Mouse (Mus musculus) limb, embryonic 12.5 days (tissue): ENCODE results near the gene Znrf2. TPM values are rescaled to one million over a fixed set of nuclear protein-coding genes. Genes with fewer than 3 reads are reported as not detected.

ENCODE experiments used
- ATAC-seq: fragments of 200-750 bp; cut with Nextera tagmentation; 2 replicates; pipeline ENCODE4 v1.8.0; 2017; ENCODE audit warnings: low read depth, moderate TSS enrichment; ENCODE audit not compliant: insufficient number of reproducible peaks, insufficient read depth, low FRiP score, low TSS enrichment
- H3K27ac ChIP-seq: fragments of 300-500 bp; sonication (generic); 2 replicates; pipeline ENCODE4 v1.5.1; 2016; ENCODE audit warnings: mild to moderate bottlenecking, moderate library complexity
- H3K27me3 ChIP-seq: fragments of 300-500 bp; sonication (generic); 2 replicates; pipeline ENCODE4 v1.6.1; 2016; ENCODE audit warnings: mild to moderate bottlenecking, moderate library complexity
- H3K36me3 ChIP-seq: fragments of 300-500 bp; sonication (generic); 2 replicates; pipeline ENCODE4 v1.6.1; 2016; ENCODE audit warnings: mild to moderate bottlenecking, moderate library complexity
- H3K4me1 ChIP-seq: fragments of 300-500 bp; sonication (generic); replicated peaks from 2 replicates; pipeline ENCODE4 v1.6.1; 2016
- H3K4me2 ChIP-seq: fragments of 300-500 bp; sonication (generic); 2 replicates; pipeline ENCODE4 v1.6.1; 2016; ENCODE audit warnings: mild to moderate bottlenecking, moderate library complexity
- H3K4me3 ChIP-seq: fragments of 300-500 bp; sonication (generic); replicated peaks from 2 replicates; pipeline ENCODE4 v1.5.1; 2016; ENCODE audit warnings: mild to moderate bottlenecking
- H3K9ac ChIP-seq: fragments of 300-500 bp; sonication (generic); replicated peaks from 2 replicates; pipeline ENCODE4 v1.6.1; 2016; ENCODE audit warnings: mild to moderate bottlenecking, moderate library complexity
- H3K9me3 ChIP-seq: fragments of 300-500 bp; sonication (generic); 2 replicates; pipeline ENCODE4 v1.6.1; 2016; ENCODE audit warnings: mild to moderate bottlenecking, moderate library complexity
- WGBS: fragments of 180-500 bp; shearing (Covaris S2); methylation state at CpG from one replicate; pipeline ENCODE4 v1.1.7; 2016; 5-methylcytosine and 5-hydroxymethylcytosine counted together
- polyA plus RNA-seq: library from polyadenylated mRNA; unstranded; fragments of >200 nt; fragmentation: Nextera tagmentation; extraction: Ambion mirVana; gene quantifications from 2 replicates; pipeline ENCODE4 v1.2.1, GENCODE M21; 2016

Gene Znrf2
- polyA plus RNA-seq, 1 experiment from 2014 or later = 3.9 TPM

DNA sequence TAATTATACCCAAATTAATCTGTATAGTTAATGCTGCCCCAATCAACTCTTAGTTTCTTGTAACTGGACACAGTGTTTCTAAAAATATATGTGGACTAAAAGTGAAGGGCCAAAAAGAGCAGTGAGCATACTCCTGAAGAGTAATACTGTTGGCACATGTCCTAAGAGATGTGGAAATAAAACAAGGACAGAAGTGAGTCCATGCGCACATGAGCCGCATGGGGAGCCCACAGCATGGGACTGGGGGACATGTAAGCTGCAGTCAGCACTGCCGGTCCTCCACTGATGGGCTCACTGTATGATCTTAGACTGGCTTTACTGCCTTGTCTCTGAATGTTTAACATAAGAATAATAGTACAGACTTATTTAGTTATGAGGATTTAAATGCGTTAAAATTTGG is 63.4 kb downstream of the Znrf2 start:
- H3K9me3 ChIP-seq = no peaks in the 10 kb centered on the region
- no peaks in the 10 kb centered on the region for H3K4me1 ChIP-seq
- H3K9ac ChIP-seq = no peak overlapping the region
- H3K27ac ChIP-seq = no peak overlapping the region
- no peaks in the 10 kb centered on the region for H3K27me3 ChIP-seq
- ATAC-seq = no peak
- 96% methylated on average over 4 of the region's 4 CpGs for WGBS
- 0 out of 2 replicates have a peak, but pooled peaks cover 7% of the 10 kb centered on the region for H3K36me3 ChIP-seq
- no peak overlapping the region for H3K4me3 ChIP-seq
- no peak overlapping the region for H3K4me2 ChIP-seq

DNA sequence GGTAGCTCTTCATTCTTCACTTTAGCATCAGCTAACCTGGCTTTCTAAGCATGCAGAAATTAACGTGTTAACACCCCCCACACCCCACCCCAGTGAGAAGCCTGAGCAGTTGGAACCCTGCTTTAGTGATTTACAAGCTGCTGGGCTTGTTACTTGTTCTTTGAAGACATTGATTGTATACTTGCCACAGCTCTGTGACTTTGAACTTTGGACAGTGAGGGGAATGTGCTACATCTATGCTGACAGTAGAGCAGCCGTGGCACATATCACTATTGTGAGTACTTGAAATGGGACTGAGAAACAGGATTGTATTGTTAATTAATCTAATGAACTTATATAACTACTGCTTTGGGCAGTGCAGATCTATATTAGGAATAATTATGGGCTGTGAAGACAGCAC is 66.7 kb downstream of the Znrf2 start:
- H3K4me3 ChIP-seq = no peak overlapping the region
- H3K27me3 ChIP-seq = no peaks in the 10 kb centered on the region
- H3K4me2 ChIP-seq = no peak overlapping the region
- H3K4me1 ChIP-seq = peaks cover 7% of the 10 kb centered on the region; the same call in 1 of the 2 replicates
- 53% methylated on average over 2 of the region's 2 CpGs for WGBS
- no peak overlapping the region for H3K27ac ChIP-seq
- H3K36me3 ChIP-seq = 0 out of 2 replicates have a peak, but pooled peaks cover 7% of the 10 kb centered on the region
- H3K9me3 ChIP-seq = no peaks in the 10 kb centered on the region
- no peak for ATAC-seq
- H3K9ac ChIP-seq = no peak overlapping the region

GRCm38 (mm10) chr6:54886195-54886594 is 69.5 kb downstream of the Znrf2 start:
- H3K4me1 ChIP-seq = peaks cover 7% of the 10 kb centered on the region; the same call in 1 of the 2 replicates
- H3K9ac ChIP-seq = no peak overlapping the region
- 61% methylated on average over 7 of the region's 7 CpGs for WGBS
- no peak for ATAC-seq
- H3K27ac ChIP-seq = no peak overlapping the region
- H3K36me3 ChIP-seq = 0 out of 2 replicates have a peak, but pooled peaks cover 2% of the 10 kb centered on the region
- H3K9me3 ChIP-seq = no peaks in the 10 kb centered on the region
- H3K4me2 ChIP-seq = no peak overlapping the region
- no peak overlapping the region for H3K4me3 ChIP-seq
- H3K27me3 ChIP-seq = no peaks in the 10 kb centered on the region

- WGBS = 91% methylated on average over 9 of the region's 9 CpGs
- Histone ChIP-seq H3K9me3 (no peaks in the 10 kb centered on the region), H3K9ac (no peak overlapping the region), H3K4me3 (no peak overlapping the region), H3K4me2 (no peak overlapping the region), H3K27ac (no peak overlapping the region), H3K4me1 (peaks cover 7% of the 10 kb centered on the region; the same call in 1 of the 2 replicates), H3K36me3 (0 out of 2 replicates have a peak, but pooled peaks cover 2% of the 10 kb centered on the region), H3K27me3 (no peaks in the 10 kb centered on the region)
- no peak for ATAC-seq
Measured at GRCm38 (mm10) chr6:54890221-54890620, 73.5 kb downstream of the Znrf2 start.

- no peak for ATAC-seq
- Histone ChIP-seq H3K27ac (no peak overlapping the region), H3K4me2 (no peak overlapping the region), H3K4me1 (peaks cover 6% of the 10 kb centered on the region; the same call in 1 of the 2 replicates), H3K27me3 (no peaks in the 10 kb centered on the region), H3K4me3 (no peak overlapping the region), H3K36me3 (0 out of 2 replicates have a peak, but pooled peaks cover 2% of the 10 kb centered on the region), H3K9ac (no peak overlapping the region), H3K9me3 (no peaks in the 10 kb centered on the region)
- WGBS = 84% methylated on average over 3 of the region's 3 CpGs
Measured at GRCm38 (mm10) chr6:54891384-54891783, 74.7 kb downstream of the Znrf2 start.

DNA sequence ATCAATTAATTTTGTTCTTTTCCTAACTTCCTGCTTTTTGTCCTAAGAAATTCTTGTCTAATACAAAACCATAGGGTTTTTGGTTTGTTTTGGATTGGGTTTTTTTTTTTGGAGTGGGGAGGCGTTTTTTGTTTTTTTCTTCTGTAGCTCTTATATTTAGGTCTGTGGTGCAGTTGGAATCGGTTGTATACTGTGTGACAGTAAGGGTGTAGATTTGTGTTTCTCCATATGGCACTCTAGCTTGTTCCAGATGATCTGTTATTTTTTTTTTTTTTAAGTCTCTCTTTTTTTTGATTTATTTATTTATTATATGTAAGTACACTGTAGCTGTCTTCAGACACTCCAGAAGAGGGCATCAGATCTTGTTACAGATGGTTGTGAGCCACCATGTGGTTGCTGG is 83.5 kb downstream of the Znrf2 start:
- no peak overlapping the region for H3K9ac ChIP-seq
- 94% methylated on average over 2 of the region's 2 CpGs for WGBS
- no peak overlapping the region for H3K4me2 ChIP-seq
- no peaks in the 10 kb centered on the region for H3K27me3 ChIP-seq
- no peak overlapping the region for H3K4me3 ChIP-seq
- no peaks in the 10 kb centered on the region for H3K4me1 ChIP-seq
- no peaks in the 10 kb centered on the region for H3K36me3 ChIP-seq
- no peak for ATAC-seq
- H3K27ac ChIP-seq = no peak overlapping the region
- no peaks in the 10 kb centered on the region for H3K9me3 ChIP-seq

DNA sequence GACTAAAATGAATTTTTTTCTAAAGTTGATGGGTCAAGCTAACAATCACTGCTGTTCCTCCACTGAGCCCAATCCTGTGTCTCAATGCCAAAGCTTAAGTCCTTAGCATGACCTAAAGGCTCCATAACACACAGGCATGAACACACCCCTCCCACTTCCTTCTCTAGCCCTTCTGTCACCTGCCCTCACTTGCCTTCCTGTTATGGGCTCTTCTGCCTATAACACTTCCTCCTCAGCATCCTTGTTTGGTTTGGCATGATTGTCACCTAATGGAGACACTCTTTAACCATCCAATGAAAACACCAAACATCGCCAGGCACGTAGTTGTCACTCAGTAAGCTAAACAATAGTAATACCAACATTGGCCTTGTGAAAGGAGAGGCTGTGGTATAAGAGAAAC is 85.8 kb downstream of the Znrf2 start:
- 92% methylated on average over 2 of the region's 2 CpGs for WGBS
- no peak for ATAC-seq

DNA sequence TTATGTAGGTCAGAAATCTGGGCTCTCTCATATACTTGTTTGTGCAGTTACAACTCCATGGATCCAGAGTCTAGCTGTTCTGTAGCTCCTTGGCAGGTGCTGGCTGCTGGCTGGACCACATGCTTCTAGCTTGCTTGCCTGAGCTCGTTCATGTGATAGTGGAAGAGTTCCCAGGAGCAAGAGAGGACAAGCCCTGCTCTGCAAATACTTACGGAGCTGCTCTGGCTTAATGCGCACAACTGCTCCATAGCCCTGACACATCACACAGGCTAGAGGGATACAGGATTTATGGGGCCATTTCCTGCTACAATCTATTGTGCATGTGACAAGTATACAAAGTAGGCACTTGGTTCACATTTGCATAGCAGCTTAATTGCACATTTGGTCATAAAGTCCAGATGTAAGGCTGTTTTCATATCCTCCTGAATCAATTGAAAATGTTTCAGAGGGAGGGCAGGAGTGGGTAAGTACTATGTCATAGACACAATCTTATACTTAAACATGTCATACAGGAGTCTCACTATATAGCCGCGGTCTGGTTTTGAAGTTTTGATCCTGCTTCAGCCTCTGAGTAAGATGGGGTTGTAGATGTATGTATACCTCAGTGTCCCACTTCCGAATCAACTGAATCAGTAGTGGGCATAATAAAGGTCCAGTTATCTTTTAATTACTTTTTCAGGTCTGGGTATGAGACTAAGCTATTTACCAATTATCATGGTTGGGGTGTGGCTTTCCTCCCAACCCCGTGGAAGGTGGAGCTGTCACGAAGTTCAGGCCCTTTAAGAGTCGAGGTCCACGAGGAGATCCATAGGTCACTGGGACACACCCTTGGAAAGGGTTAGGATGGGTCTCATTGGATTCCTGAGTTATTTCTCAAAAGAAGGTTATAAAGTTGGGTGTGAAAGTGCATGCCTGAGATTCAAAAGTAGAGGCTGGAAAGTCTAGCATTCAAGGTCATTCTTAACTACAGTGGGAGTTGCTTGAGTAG is 89.6 kb downstream of the Znrf2 start:
- 81% methylated on average over 10 of the region's 10 CpGs for WGBS
- Histone ChIP-seq H3K27ac (no peak overlapping the region), H3K4me3 (no peak overlapping the region), H3K4me2 (no peak overlapping the region), H3K27me3 (no peaks in the 10 kb centered on the region), H3K4me1 (no peaks in the 10 kb centered on the region), H3K9ac (no peak overlapping the region), H3K36me3 (no peaks in the 10 kb centered on the region), H3K9me3 (no peaks in the 10 kb centered on the region)
- no peak for ATAC-seq

More for the DNA sequence above, 85.8 kb downstream of the Znrf2 start:
- no peak overlapping the region for H3K4me3 ChIP-seq
- no peaks in the 10 kb centered on the region for H3K4me1 ChIP-seq
- H3K27ac ChIP-seq = no peak overlapping the region
- H3K9ac ChIP-seq = no peak overlapping the region
- H3K36me3 ChIP-seq = no peaks in the 10 kb centered on the region
- no peaks in the 10 kb centered on the region for H3K9me3 ChIP-seq
- H3K27me3 ChIP-seq = no peaks in the 10 kb centered on the region
- H3K4me2 ChIP-seq = no peak overlapping the region

DNA sequence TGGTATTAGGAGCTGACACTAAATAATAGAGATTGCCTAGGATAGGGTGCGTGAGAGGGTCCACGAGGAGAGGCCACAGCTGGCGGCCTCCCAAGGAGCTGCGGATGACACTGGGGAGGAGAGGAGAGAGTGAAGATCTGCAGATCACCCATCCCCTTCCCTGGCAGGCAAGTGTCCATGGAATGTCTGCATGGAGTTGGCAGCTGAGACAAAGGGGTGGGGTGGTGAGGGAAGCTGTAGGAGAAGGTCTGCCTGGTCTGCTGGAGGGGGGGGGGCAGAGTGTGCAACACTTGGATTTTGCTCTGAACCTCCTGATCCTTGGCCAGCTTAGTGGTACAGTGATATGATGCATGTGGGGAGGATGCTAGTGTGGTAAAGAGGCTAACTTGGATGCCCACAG is 98.3 kb downstream of the Znrf2 start:
- no peaks in the 10 kb centered on the region for H3K9me3 ChIP-seq
- no peak overlapping the region for H3K4me3 ChIP-seq
- no peak overlapping the region for H3K9ac ChIP-seq
- 92% methylated on average over 4 of the region's 4 CpGs for WGBS
- H3K27ac ChIP-seq = no peak overlapping the region
- H3K27me3 ChIP-seq = no peaks in the 10 kb centered on the region
- H3K4me2 ChIP-seq = no peak overlapping the region
- no peak for ATAC-seq
- H3K36me3 ChIP-seq = no peaks in the 10 kb centered on the region
- H3K4me1 ChIP-seq = no peaks in the 10 kb centered on the region

DNA sequence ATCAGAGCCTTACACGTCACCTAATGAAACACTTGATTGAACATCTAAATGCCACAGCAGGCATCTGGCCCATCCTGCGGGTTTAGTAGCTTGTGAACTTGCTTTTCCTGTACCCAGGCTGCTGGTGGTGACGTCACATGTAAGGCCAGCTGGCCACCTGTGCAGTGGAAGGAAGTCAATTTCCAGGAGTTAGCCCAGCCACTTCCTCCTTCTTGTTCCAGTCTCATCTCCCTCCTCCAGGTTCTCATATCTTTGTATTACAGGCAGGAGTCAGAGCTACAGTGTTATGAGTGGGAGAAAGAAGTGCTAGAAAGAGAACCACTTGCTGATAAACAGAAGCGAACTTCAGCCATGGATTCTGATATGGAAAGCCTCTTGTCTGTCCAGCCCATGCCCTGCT is 99.4 kb downstream of the Znrf2 start:
- no peak for ATAC-seq
- Histone ChIP-seq H3K36me3 (no peaks in the 10 kb centered on the region), H3K4me2 (no peak overlapping the region), H3K4me1 (no peaks in the 10 kb centered on the region), H3K9me3 (no peaks in the 10 kb centered on the region), H3K4me3 (no peak overlapping the region), H3K9ac (no peak overlapping the region), H3K27ac (no peak overlapping the region), H3K27me3 (no peaks in the 10 kb centered on the region)
- 45% methylated on average over 4 of the region's 4 CpGs for WGBS

- no peaks in the 10 kb centered on the region for H3K36me3 ChIP-seq
- H3K27ac ChIP-seq = no peak overlapping the region
- no peak overlapping the region for H3K9ac ChIP-seq
- H3K4me2 ChIP-seq = no peak overlapping the region
- WGBS = 69% methylated on average over 4 of the region's 4 CpGs
- H3K4me3 ChIP-seq = no peak overlapping the region
- H3K9me3 ChIP-seq = no peaks in the 10 kb centered on the region
- no peaks in the 10 kb centered on the region for H3K4me1 ChIP-seq
- no peaks in the 10 kb centered on the region for H3K27me3 ChIP-seq
- no peak for ATAC-seq
Measured at GRCm38 (mm10) chr6:54916941-54917340, 100.2 kb downstream of the Znrf2 start.
